Mouse (Mus musculus): ENCODE data around the gene Mtch1. TPM values are rescaled to one million over a fixed set of nuclear protein-coding genes. Genes with fewer than 3 reads are reported as not detected.

Mtch1 gene
- polyA plus RNA-seq, 1 experiment, result 464 TPM

DNA sequence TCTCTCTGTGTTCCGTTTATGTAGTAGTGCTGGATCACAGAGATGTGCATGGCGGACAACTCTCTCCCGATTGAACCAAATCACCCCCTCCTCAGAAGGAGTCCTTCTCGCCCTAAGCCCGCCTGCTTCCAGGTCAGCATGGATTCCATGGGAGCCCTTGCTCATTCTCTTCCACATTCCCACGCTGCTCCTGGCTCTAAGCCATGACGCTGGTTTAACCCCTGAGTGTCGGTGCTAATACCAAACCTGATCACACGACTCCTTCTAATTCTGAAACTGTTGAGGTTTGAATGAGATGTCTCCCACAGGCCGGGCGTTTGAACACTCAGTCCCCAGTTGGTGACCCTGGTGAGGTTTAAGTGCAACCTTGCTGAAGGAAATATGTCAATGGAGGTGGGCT lies 34.7 kb upstream of the Mtch1 start:
- no peaks in the 10 kb centered on the region for H3K36me3 ChIP-seq (ENCODE audit: control insufficient read depth, insufficient read depth)
- TF ChIP-seq MAX (IDR thresholded peaks at IDR 0.05) (no peak), CTCF (IDR thresholded peaks at IDR 0.05; ENCODE audit: control insufficient read depth, insufficient read depth, insufficient read length) (no peak), MYOG (IDR thresholded peaks at IDR 0.05; ENCODE audit: control insufficient read depth, extremely low read depth, insufficient read length) (no peak), USF1 (IDR thresholded peaks at IDR 0.05; ENCODE audit: low read depth) (no peak), FOSL1 (IDR thresholded peaks at IDR 0.05; ENCODE audit: insufficient read depth, low read length, poor library complexity, severe bottlenecking) (no peak), CEBPB (IDR thresholded peaks at IDR 0.05; ENCODE audit: low read depth) (no peak), MYOD1 (IDR thresholded peaks at IDR 0.05; ENCODE audit: control insufficient read depth, insufficient read length, low read depth) (no peak)
- H3K27me3 ChIP-seq (ENCODE audit: control insufficient read depth, insufficient read depth, insufficient read length), result peaks cover 4% of the 10 kb centered on the region
- H3K79me2 ChIP-seq (ENCODE audit: control insufficient read depth, insufficient read depth), result no peaks in the 10 kb centered on the region
- H3K79me3 ChIP-seq (ENCODE audit: low read depth), result no peaks in the 10 kb centered on the region
- H3K4me3 ChIP-seq (ENCODE audit: insufficient read depth, poor library complexity, severe bottlenecking), result no peak overlapping the region
- H3ac ChIP-seq (ENCODE audit: control insufficient read depth, insufficient read length, low read depth), result no peak overlapping the region

DNA sequence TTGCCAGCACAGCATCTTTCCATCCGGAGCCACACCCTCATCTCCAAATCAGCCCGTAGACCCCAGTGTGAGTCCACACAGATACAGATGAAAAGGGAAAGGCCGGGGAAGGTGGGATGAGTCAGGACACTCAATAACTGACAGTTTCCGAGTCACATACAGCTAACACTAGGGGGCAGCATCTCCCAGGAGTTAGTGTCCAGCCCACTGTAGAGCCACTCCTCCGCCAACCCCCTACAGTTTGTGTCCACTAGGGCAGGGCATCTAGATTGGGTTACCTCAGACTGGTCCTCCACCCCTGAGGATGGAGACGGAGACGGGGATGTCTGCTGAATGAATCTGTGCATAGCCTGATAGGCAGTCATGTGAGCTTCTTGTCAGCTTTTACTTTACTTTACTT lies 33.7 kb upstream of the Mtch1 start:
- Histone ChIP-seq H3K79me3 (ENCODE audit: low read depth) (no peaks in the 10 kb centered on the region), H3K4me3 (ENCODE audit: insufficient read depth, poor library complexity, severe bottlenecking) (no peak overlapping the region), H3K36me3 (ENCODE audit: control insufficient read depth, insufficient read depth) (no peaks in the 10 kb centered on the region), H3K27me3 (ENCODE audit: control insufficient read depth, insufficient read depth, insufficient read length) (peaks cover 4% of the 10 kb centered on the region), H3K79me2 (ENCODE audit: control insufficient read depth, insufficient read depth) (no peaks in the 10 kb centered on the region), H3ac (ENCODE audit: control insufficient read depth, insufficient read length, low read depth) (no peak overlapping the region)
- no peak for TF ChIP-seq USF1 (IDR thresholded peaks at IDR 0.05; ENCODE audit: low read depth)
- TF ChIP-seq CTCF (IDR thresholded peaks at IDR 0.05; ENCODE audit: control insufficient read depth, insufficient read depth, insufficient read length), result no peak
- TF ChIP-seq MAX (IDR thresholded peaks at IDR 0.05), result no peak
- TF ChIP-seq CEBPB (IDR thresholded peaks at IDR 0.05; ENCODE audit: low read depth), result no peak
- TF ChIP-seq MYOG (IDR thresholded peaks at IDR 0.05; ENCODE audit: control insufficient read depth, extremely low read depth, insufficient read length), result no peak
- TF ChIP-seq MYOD1 (IDR thresholded peaks at IDR 0.05; ENCODE audit: control insufficient read depth, insufficient read length, low read depth), result no peak
- TF ChIP-seq FOSL1 (IDR thresholded peaks at IDR 0.05; ENCODE audit: insufficient read depth, low read length, poor library complexity, severe bottlenecking), result no peak

DNA sequence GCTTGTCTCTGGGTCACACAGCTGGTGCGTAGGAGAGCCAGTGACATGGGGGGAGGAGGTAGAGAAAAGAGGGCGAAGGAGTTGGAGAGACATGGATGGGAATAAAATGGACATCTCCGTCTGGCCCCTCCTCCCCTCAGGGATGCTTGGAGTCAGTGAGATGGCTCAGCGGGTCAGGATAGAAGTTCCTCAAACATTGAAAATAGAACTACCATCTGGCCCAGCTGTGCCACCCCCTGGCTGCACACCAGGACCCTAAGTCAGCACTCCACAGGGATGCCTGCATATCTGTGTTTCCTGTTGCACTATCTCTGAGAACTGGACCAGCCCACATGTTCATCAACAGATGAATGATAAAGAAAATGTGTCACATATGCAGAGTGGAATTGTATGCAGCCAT lies 32.5 kb upstream of the Mtch1 start:
- no peak for TF ChIP-seq MYOG (IDR thresholded peaks at IDR 0.05; ENCODE audit: control insufficient read depth, extremely low read depth, insufficient read length)
- no peak for TF ChIP-seq CEBPB (IDR thresholded peaks at IDR 0.05; ENCODE audit: low read depth)
- no peak for TF ChIP-seq CTCF (IDR thresholded peaks at IDR 0.05; ENCODE audit: control insufficient read depth, insufficient read depth, insufficient read length)
- no peak for TF ChIP-seq USF1 (IDR thresholded peaks at IDR 0.05; ENCODE audit: low read depth)
- no peak for TF ChIP-seq FOSL1 (IDR thresholded peaks at IDR 0.05; ENCODE audit: insufficient read depth, low read length, poor library complexity, severe bottlenecking)
- Histone ChIP-seq H3K79me2 (ENCODE audit: control insufficient read depth, insufficient read depth) (no peaks in the 10 kb centered on the region), H3ac (ENCODE audit: control insufficient read depth, insufficient read length, low read depth) (no peak overlapping the region), H3K27me3 (ENCODE audit: control insufficient read depth, insufficient read depth, insufficient read length) (peaks cover 4% of the 10 kb centered on the region), H3K79me3 (ENCODE audit: low read depth) (no peaks in the 10 kb centered on the region), H3K36me3 (ENCODE audit: control insufficient read depth, insufficient read depth) (no peaks in the 10 kb centered on the region), H3K4me3 (ENCODE audit: insufficient read depth, poor library complexity, severe bottlenecking) (no peak overlapping the region)

DNA sequence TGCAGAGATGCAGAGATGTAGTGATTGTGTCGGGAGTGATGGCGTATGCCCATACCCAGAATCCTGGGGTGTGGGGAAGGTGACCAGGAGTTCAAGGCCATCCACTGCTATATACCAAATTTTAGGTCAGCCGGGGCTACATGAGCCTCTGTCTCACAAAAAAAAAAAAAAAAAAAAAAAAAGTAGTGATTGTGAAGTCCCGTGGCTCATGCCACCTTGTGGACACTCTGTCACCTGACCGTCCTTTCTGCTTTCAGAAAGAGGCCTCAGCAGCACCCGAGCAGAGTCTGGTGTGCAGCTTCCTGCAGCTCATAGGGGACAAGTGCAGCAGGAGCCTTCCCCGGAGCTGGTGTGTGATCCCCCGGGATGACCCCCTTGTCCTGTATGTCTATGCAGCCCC lies 30.3 kb upstream of the Mtch1 start:
- Histone ChIP-seq H3K36me3 (ENCODE audit: control insufficient read depth, insufficient read depth) (no peaks in the 10 kb centered on the region), H3ac (ENCODE audit: control insufficient read depth, insufficient read length, low read depth) (no peak overlapping the region), H3K79me3 (ENCODE audit: low read depth) (no peaks in the 10 kb centered on the region), H3K4me3 (ENCODE audit: insufficient read depth, poor library complexity, severe bottlenecking) (no peak overlapping the region), H3K79me2 (ENCODE audit: control insufficient read depth, insufficient read depth) (no peaks in the 10 kb centered on the region), H3K27me3 (ENCODE audit: control insufficient read depth, insufficient read depth, insufficient read length) (peaks cover 4% of the 10 kb centered on the region)
- no peak for TF ChIP-seq CTCF (IDR thresholded peaks at IDR 0.05; ENCODE audit: control insufficient read depth, insufficient read depth, insufficient read length)
- no peak for TF ChIP-seq MYOD1 (IDR thresholded peaks at IDR 0.05; ENCODE audit: control insufficient read depth, insufficient read length, low read depth)
- no peak for TF ChIP-seq FOSL1 (IDR thresholded peaks at IDR 0.05; ENCODE audit: insufficient read depth, low read length, poor library complexity, severe bottlenecking)
- no peak for TF ChIP-seq MAX (IDR thresholded peaks at IDR 0.05)
- no peak for TF ChIP-seq USF1 (IDR thresholded peaks at IDR 0.05; ENCODE audit: low read depth)
- no peak for TF ChIP-seq CEBPB (IDR thresholded peaks at IDR 0.05; ENCODE audit: low read depth)
- TF ChIP-seq MYOG (IDR thresholded peaks at IDR 0.05; ENCODE audit: control insufficient read depth, extremely low read depth, insufficient read length), result no peak

DNA sequence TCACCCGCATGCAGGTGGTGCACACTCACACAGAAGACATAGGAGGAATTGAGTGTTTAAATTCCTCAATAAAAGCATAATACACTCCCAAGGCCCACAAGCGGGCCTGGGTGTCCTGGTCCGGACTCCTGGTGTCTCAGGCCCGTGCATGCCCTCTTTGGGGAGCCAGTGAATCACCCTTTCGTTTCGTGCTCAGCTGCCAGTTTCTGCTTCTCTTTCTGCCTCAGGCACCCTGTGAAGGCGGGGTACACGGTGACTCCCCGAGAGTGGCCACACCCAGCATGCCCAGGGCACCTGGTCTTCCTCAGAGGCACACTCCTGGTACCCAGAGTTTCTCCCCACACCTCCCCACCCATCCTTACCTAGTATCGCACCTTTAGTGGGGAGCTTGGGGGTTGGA lies 28.1 kb upstream of the Mtch1 start:
- Histone ChIP-seq H3K36me3 (ENCODE audit: control insufficient read depth, insufficient read depth) (no peaks in the 10 kb centered on the region), H3K79me2 (ENCODE audit: control insufficient read depth, insufficient read depth) (no peaks in the 10 kb centered on the region), H3K4me3 (ENCODE audit: insufficient read depth, poor library complexity, severe bottlenecking) (no peak overlapping the region), H3K79me3 (ENCODE audit: low read depth) (no peaks in the 10 kb centered on the region), H3ac (ENCODE audit: control insufficient read depth, insufficient read length, low read depth) (no peak overlapping the region), H3K27me3 (ENCODE audit: control insufficient read depth, insufficient read depth, insufficient read length) (peaks cover 4% of the 10 kb centered on the region)
- TF ChIP-seq MYOG (IDR thresholded peaks at IDR 0.05; ENCODE audit: control insufficient read depth, extremely low read depth, insufficient read length) (no peak), FOSL1 (IDR thresholded peaks at IDR 0.05; ENCODE audit: insufficient read depth, low read length, poor library complexity, severe bottlenecking) (no peak), CEBPB (IDR thresholded peaks at IDR 0.05; ENCODE audit: low read depth) (no peak), USF1 (IDR thresholded peaks at IDR 0.05; ENCODE audit: low read depth) (no peak), CTCF (IDR thresholded peaks at IDR 0.05; ENCODE audit: control insufficient read depth, insufficient read depth, insufficient read length) (no peak), MAX (IDR thresholded peaks at IDR 0.05) (no peak), MYOD1 (IDR thresholded peaks at IDR 0.05; ENCODE audit: control insufficient read depth, insufficient read length, low read depth) (no peak)
